Mouse (Mus musculus) layer of hippocampus, postnatal 36 days (tissue): ENCODE measurements around the gene Hvcn1. TPM values are rescaled to one million over a fixed set of nuclear protein-coding genes. Genes with fewer than 3 reads are reported as not detected.
A peak's percentile ranks its signal among the peaks of the same experiment; 100 is the strongest.

Experiments used
- DNase-seq, 2 experiments: peaks; one replicate each; pipeline ENCODE4 v3.0.0; 2022
- total RNA-seq, 2 experiments: library from RNA; stranded (reverse); gene quantifications; 2 replicates each; pipeline ENCODE4 v1.2.3; 2021

Hvcn1 gene
- total RNA-seq, 2 experiments from 2014 or later = 2.4 to 3.3 TPM

- no peak for DNase-seq
These were observed 62.4 kb downstream of the Hvcn1 start for GRCm38 (mm10) chr5:122268858-122269604.

GRCm38 (mm10) chr5:122272821-122273220 is 66.2 kb downstream of the Hvcn1 start:
- no peak for DNase-seq

GRCm38 (mm10) chr5:122274785-122275184 is 68.2 kb downstream of the Hvcn1 start:
- no peak for DNase-seq

GRCm38 (mm10) chr5:122278946-122279345 is 72.3 kb downstream of the Hvcn1 start:
- no peak for DNase-seq

- no peak for DNase-seq
These were observed 73.3 kb downstream of the Hvcn1 start for GRCm38 (mm10) chr5:122279799-122280421.

GRCm38 (mm10) chr5:122280422-122280826 is 73.8 kb downstream of the Hvcn1 start:
- DNase-seq = no peak

- no peak for DNase-seq
These were observed 74.3 kb downstream of the Hvcn1 start for GRCm38 (mm10) chr5:122280827-122281462.

- no peak for DNase-seq
These were observed 77.2 kb downstream of the Hvcn1 start for GRCm38 (mm10) chr5:122283828-122284182.

- DNase-seq = peak; percentile 80 to 81
These were observed 77.8 kb downstream of the Hvcn1 start, which contains the start of gene Pptc7 for GRCm38 (mm10) chr5:122284183-122285028. Pptc7 (plus strand) TSS chr5:122284365.

GRCm38 (mm10) chr5:122285029-122285766 is 78.6 kb downstream of the Hvcn1 start:
- DNase-seq = peak in 1 of 2 experiments; percentile 37

- DNase-seq = no peak
These were observed 79.2 kb downstream of the Hvcn1 start for GRCm38 (mm10) chr5:122285767-122286150.

GRCm38 (mm10) chr5:122286191-122286590 is 79.6 kb downstream of the Hvcn1 start:
- DNase-seq = no peak

GRCm38 (mm10) chr5:122287026-122287425 is 80.4 kb downstream of the Hvcn1 start:
- no peak for DNase-seq

- no peak for DNase-seq
These were observed 81.7 kb downstream of the Hvcn1 start for GRCm38 (mm10) chr5:122288147-122288811.

- DNase-seq = no peak
These were observed 84.5 kb downstream of the Hvcn1 start for GRCm38 (mm10) chr5:122291149-122291548.

Other genes starting within 250 kb of the Hvcn1 start
- gene Cux2, start 156.7 kb upstream of the Hvcn1 start, total RNA-seq = 10 to 100 TPM; 32.7 to 33.8 TPM
- 1 to 10 TPM; 1.0 to 1.1 TPM for gene Myl2, start 105.9 kb upstream of the Hvcn1 start, total RNA-seq
- 1 to 10 TPM in 1 of 2 experiments, under 1 TPM in 1; 0.68 to 1.1 TPM for gene Ccdc63, start 66.0 kb upstream of the Hvcn1 start, total RNA-seq
- gene Ppp1cc, start 48.5 kb upstream of the Hvcn1 start, total RNA-seq = 100 to 1,000 TPM; 223 to 225 TPM
- 10 to 100 TPM; 11.5 to 14.5 TPM for gene Tctn1, start 57.7 kb downstream of the Hvcn1 start, total RNA-seq
- 10 to 100 TPM; 41.1 to 43.6 TPM for gene Pptc7, start 77.6 kb downstream of the Hvcn1 start, total RNA-seq
- gene Rad9b, start 147.4 kb downstream of the Hvcn1 start, total RNA-seq = 1 to 10 TPM; 4.5 to 4.9 TPM
- 100 to 1,000 TPM; 173 to 175 TPM for gene Vps29, start 147.6 kb downstream of the Hvcn1 start, total RNA-seq
- gene Gpn3, start 165.1 kb downstream of the Hvcn1 start, total RNA-seq = 10 to 100 TPM; 29.7 to 31.4 TPM
- gene Fam216a, start 165.6 kb downstream of the Hvcn1 start, total RNA-seq = 10 to 100 TPM; 76.0 to 81.9 TPM
- 100 to 1,000 TPM; 260 to 262 TPM for gene Arpc3, start 185.1 kb downstream of the Hvcn1 start, total RNA-seq
- gene Anapc7, start 214.9 kb downstream of the Hvcn1 start, total RNA-seq = 10 to 100 TPM; 28.6 to 30.5 TPM